Mouse (Mus musculus) olfactory bulb, adult 2 months (tissue): Measurements from ENCODE around the gene Agtr1a.

ENCODE experiments used
- CTCF ChIP-seq: fragments of 200-500 bp; IDR thresholded peaks from 2 replicates; pipeline ENCODE4 v1.5.1; 2012; ENCODE audit warnings: low read depth, mild to moderate bottlenecking, low read length, moderate library complexity; ENCODE audit not compliant: insufficient read depth
- POLR2A ChIP-seq: fragments of 200-500 bp; IDR thresholded peaks from 2 replicates; pipeline ENCODE4 v1.6.1; 2012; ENCODE audit warnings: mild to moderate bottlenecking, low read depth, low read length, moderate library complexity; ENCODE audit not compliant: insufficient read depth

- TF ChIP-seq POLR2A (no peak), CTCF (no peak)
Measured at GRCm38 (mm10) chr13:30324669-30325346, 11.4 kb upstream of the Agtr1a start.
